Mouse (Mus musculus): ENCODE results near the gene Chkb. TPM values are rescaled to one million over a fixed set of nuclear protein-coding genes. Genes with fewer than 3 reads are reported as not detected.

Chkb gene
- polyA plus RNA-seq, 1 experiment, result 99.8 TPM

DNA sequence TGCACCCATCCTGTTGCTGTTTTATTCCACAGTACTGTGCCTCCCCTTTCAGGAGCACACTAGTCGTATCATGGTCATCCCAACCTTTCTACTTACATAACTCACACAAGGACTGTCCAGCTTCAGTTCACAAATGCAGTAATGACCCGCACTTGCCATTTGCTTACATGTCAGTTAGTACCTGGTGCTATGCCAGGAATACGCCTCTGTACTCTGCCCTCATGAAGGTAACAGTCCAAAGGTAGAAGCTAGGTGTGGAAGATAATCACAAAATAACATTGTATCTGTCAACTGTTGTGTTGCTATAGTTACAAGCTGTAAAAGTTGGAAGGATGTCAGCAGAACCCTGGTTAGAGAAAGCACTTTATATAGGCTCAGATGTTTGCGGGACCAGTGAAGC, 32.8 kb downstream of the Chkb start:
- no peak overlapping the region for H3K27ac ChIP-seq (ENCODE audit: control insufficient read depth, insufficient read depth, low read length)
- no peaks in the 10 kb centered on the region for H3K36me3 ChIP-seq (ENCODE audit: control insufficient read depth, insufficient read depth, low read length)
- no peak for TF ChIP-seq POLR2A (IDR thresholded peaks at IDR 0.05; ENCODE audit: control insufficient read depth, extremely low read depth, insufficient read depth, low read length, poor library complexity)
- no peak for TF ChIP-seq CTCF (IDR thresholded peaks at IDR 0.05; ENCODE audit: borderline replicate concordance, control insufficient read depth, extremely low read depth, insufficient read depth, low read length, poor library complexity)
- no peak for DNase-seq
- no peaks in the 10 kb centered on the region for H3K27me3 ChIP-seq (ENCODE audit: control insufficient read depth, insufficient read depth, low read length)
- no peaks in the 10 kb centered on the region for H3K4me1 ChIP-seq (replicated peaks; ENCODE audit: control insufficient read depth, insufficient read depth, low read length)
- 95% methylated on average over 4 of the region's 4 CpGs for WGBS
- no peak overlapping the region for H3K4me3 ChIP-seq (ENCODE audit: control insufficient read depth, insufficient read depth, low read length)

DNA sequence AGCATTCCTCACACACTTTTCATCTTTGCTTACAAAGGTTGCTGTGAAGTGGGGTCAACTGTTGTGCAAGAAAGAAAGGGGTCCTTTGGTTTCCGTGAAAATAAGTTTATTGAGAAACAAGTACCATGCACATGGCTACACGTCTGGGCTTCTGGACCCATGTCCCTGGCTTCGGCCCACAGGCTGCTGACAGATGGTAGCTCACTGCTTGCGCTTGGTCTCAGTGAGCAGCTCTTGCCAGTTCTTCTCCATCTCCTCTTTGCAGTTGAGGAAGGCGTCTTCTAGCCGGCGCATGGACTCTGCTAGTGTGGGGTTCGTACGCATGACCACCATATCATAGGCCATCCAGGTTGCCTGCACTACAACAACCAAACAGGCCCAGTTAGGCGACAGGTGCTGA, 39.6 kb downstream of the Chkb start:
- Histone ChIP-seq H3K27ac (ENCODE audit: control insufficient read depth, insufficient read depth, low read length) (no peak overlapping the region), H3K4me1 (replicated peaks; ENCODE audit: control insufficient read depth, insufficient read depth, low read length) (peaks cover 13% of the 10 kb centered on the region), H3K27me3 (ENCODE audit: control insufficient read depth, insufficient read depth, low read length) (no peaks in the 10 kb centered on the region), H3K4me3 (ENCODE audit: control insufficient read depth, insufficient read depth, low read length) (no peak overlapping the region), H3K36me3 (ENCODE audit: control insufficient read depth, insufficient read depth, low read length) (no peaks in the 10 kb centered on the region)
- 97% methylated on average over 10 of the region's 10 CpGs for WGBS
- DNase-seq, result no peak
- TF ChIP-seq CTCF (IDR thresholded peaks at IDR 0.05; ENCODE audit: borderline replicate concordance, control insufficient read depth, extremely low read depth, insufficient read depth, low read length, poor library complexity), result no peak
- no peak for TF ChIP-seq POLR2A (IDR thresholded peaks at IDR 0.05; ENCODE audit: control insufficient read depth, extremely low read depth, insufficient read depth, low read length, poor library complexity)

GRCm38 (mm10) chr15:89387127-89387526, 42.6 kb downstream of the Chkb start:
- DNase-seq, result peak; percentile 63
- H3K27me3 ChIP-seq (ENCODE audit: control insufficient read depth, insufficient read depth, low read length), result no peaks in the 10 kb centered on the region
- WGBS, result 5% methylated on average over 12 of the region's 12 CpGs

GRCm38 (mm10) chr15:89384617-89385016, 45.1 kb downstream of the Chkb start, which contains the start of gene Klhdc7b:
Gene Klhdc7b (plus strand): TSS chr15:89384917.
- Histone ChIP-seq H3K27ac (ENCODE audit: control insufficient read depth, insufficient read depth, low read length) (no peak within 1 kb of the TSS), H3K27me3 (ENCODE audit: control insufficient read depth, insufficient read depth, low read length) (no peaks in the 10 kb centered on the region), H3K36me3 (ENCODE audit: control insufficient read depth, insufficient read depth, low read length) (no peaks in the 10 kb centered on the region), H3K4me1 (replicated peaks; ENCODE audit: control insufficient read depth, insufficient read depth, low read length) (peaks cover 14% of the 10 kb centered on the region), H3K4me3 (ENCODE audit: control insufficient read depth, insufficient read depth, low read length) (no peak within 1 kb of the TSS)
- no peak for DNase-seq
- TF ChIP-seq POLR2A (IDR thresholded peaks at IDR 0.05; ENCODE audit: control insufficient read depth, extremely low read depth, insufficient read depth, low read length, poor library complexity), result no peak
- no peak for TF ChIP-seq CTCF (IDR thresholded peaks at IDR 0.05; ENCODE audit: borderline replicate concordance, control insufficient read depth, extremely low read depth, insufficient read depth, low read length, poor library complexity)
- 97% methylated on average over 7 of the region's 7 CpGs for WGBS

More at GRCm38 (mm10) chr15:89387127-89387526, 42.6 kb downstream of the Chkb start:
- no peak for TF ChIP-seq CTCF (IDR thresholded peaks at IDR 0.05; ENCODE audit: borderline replicate concordance, control insufficient read depth, extremely low read depth, insufficient read depth, low read length, poor library complexity)
- Histone ChIP-seq H3K27ac (ENCODE audit: control insufficient read depth, insufficient read depth, low read length) (no peak overlapping the region), H3K36me3 (ENCODE audit: control insufficient read depth, insufficient read depth, low read length) (no peaks in the 10 kb centered on the region), H3K4me3 (ENCODE audit: control insufficient read depth, insufficient read depth, low read length) (no peak overlapping the region), H3K4me1 (replicated peaks; ENCODE audit: control insufficient read depth, insufficient read depth, low read length) (peaks cover 13% of the 10 kb centered on the region)

DNA sequence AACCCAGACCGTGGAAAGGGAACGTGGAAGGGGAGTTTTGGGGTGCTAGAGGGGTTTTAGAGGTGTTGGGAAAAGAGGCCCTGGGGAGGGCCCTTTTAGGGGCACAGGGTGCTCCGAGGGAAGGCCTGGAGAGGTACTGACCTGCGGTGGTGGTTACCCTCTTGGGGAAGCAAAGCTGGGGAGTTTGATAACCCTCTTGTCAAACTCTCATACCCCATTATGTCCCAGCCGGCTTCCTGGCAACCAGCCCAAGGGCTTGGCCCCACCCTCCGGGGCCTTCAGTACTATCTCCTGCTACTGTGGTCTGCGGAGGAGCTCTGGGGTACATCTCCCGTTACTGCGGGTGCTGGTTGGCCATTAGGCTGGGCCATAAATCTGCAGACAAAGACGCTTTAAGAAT, 50.3 kb downstream of the Chkb start:
- H3K27me3 ChIP-seq (ENCODE audit: control insufficient read depth, insufficient read depth, low read length), result no peaks in the 10 kb centered on the region
- H3K27ac ChIP-seq (ENCODE audit: control insufficient read depth, insufficient read depth, low read length), result no peak overlapping the region
- H3K36me3 ChIP-seq (ENCODE audit: control insufficient read depth, insufficient read depth, low read length), result no peaks in the 10 kb centered on the region
- peaks cover 24% of the 10 kb centered on the region for H3K4me1 ChIP-seq (replicated peaks; ENCODE audit: control insufficient read depth, insufficient read depth, low read length)
- 4% methylated on average over 10 of the region's 10 CpGs for WGBS
- peak overlapping the region; percentile 72 for H3K4me3 ChIP-seq (ENCODE audit: control insufficient read depth, insufficient read depth, low read length)
- TF ChIP-seq POLR2A (IDR thresholded peaks at IDR 0.05; ENCODE audit: control insufficient read depth, extremely low read depth, insufficient read depth, low read length, poor library complexity) (no peak), CTCF (IDR thresholded peaks at IDR 0.05; ENCODE audit: borderline replicate concordance, control insufficient read depth, extremely low read depth, insufficient read depth, low read length, poor library complexity) (no peak)
- peak; percentile 38 for DNase-seq

DNA sequence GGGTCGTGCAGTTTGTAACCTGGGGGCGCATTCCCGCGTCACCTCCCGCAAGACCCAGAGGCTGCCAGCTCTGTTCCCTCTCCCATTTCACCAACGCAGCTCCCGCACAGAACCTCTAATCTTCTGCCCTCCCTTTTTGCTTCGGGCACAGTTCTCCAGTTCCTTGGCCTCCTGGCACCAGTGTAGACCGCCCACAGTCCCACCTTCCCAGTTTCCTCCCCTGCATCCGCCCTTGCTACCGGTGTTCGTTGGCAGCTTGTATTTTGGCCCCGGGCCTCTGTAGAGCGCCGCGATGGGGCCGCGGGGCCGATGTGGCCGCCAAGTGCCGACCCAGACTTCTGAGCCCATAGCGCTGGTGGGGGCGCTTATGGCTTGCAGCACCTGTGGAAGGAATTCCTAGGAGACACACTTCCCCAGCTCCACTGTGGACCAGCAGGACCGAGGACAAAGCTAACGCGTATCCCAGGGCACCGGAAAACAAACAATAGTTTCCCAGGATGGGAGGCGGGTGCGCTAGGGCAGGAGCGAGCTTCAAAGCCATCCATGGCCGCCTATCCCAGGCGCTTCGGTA, 50.8 kb downstream of the Chkb start, which contains the start of gene Odf3b:
Gene Odf3b (minus strand): TSS at position 452 of the 571 bp plus-strand sequence.
- TF ChIP-seq POLR2A (IDR thresholded peaks at IDR 0.05; ENCODE audit: control insufficient read depth, extremely low read depth, insufficient read depth, low read length, poor library complexity), result peak; percentile 37; the same call in 1 of the 2 replicates
- TF ChIP-seq CTCF (IDR thresholded peaks at IDR 0.05; ENCODE audit: borderline replicate concordance, control insufficient read depth, extremely low read depth, insufficient read depth, low read length, poor library complexity), result no peak
- Histone ChIP-seq H3K36me3 (ENCODE audit: control insufficient read depth, insufficient read depth, low read length) (no peaks in the 10 kb centered on the region), H3K27me3 (ENCODE audit: control insufficient read depth, insufficient read depth, low read length) (no peaks in the 10 kb centered on the region), H3K4me3 (ENCODE audit: control insufficient read depth, insufficient read depth, low read length) (peak within 1 kb of the TSS; percentile 72), H3K4me1 (replicated peaks; ENCODE audit: control insufficient read depth, insufficient read depth, low read length) (peaks cover 26% of the 10 kb centered on the region), H3K27ac (ENCODE audit: control insufficient read depth, insufficient read depth, low read length) (no peak within 1 kb of the TSS)
- DNase-seq, result peak; percentile 50
- WGBS, result 2% methylated on average over 33 of the region's 33 CpGs

Data from thymus, adult 2 months (tissue).